Mouse (Mus musculus) megakaryocyte, adult 5-6 weeks (primary cell): ENCODE measurements around the gene Gmeb1. TPM values are rescaled to one million over a fixed set of nuclear protein-coding genes. Genes with fewer than 3 reads are reported as not detected.
A peak's percentile ranks its signal among the peaks of the same experiment; 100 is the strongest.

Experiments
- ATAC-seq: 2 replicates; pipeline ENCODE4 v1.8.0; 2016; ENCODE audit warnings: mild to moderate bottlenecking, inconsistent platforms; ENCODE audit not compliant: poor library complexity, severe bottlenecking
- total RNA-seq, 2 experiments: library from RNA; stranded (forward) in 1 of 2; stranded (reverse) in 1 of 2; fragments of 153-499, 151-499 nt in 1 of 2; fragments of 221-1000, 200-1000 nt in 1 of 2; gene quantifications; 2 replicates each; pipeline versions ENCODE4 v1.2.3 to v1.2.4; 2015 to 2017

Gene Gmeb1
- total RNA-seq, 2 experiments from 2014 or later: 17.9 to 29.5 TPM

DNA sequence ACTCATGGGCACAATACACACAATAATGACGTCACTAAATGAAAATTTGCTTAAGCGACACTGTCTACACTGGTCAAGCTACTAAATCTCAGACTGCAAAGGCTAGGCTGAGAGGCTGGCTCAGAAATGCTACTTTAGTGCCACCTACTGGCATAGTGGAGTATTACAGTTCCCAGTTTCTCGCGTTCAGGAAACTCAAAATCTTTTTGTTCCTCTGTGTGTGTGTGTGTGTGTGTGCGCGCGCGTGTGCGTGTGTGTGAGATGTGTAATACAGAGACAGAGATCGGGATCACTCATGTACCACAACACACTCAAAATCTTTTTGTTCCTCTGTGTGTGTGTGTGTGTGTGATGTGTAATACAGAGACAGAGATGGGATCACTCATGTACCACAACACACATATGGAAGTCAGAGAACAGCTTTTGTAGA, 82.8 kb downstream of the Gmeb1 start:
- peak; percentile 88 for ATAC-seq

DNA sequence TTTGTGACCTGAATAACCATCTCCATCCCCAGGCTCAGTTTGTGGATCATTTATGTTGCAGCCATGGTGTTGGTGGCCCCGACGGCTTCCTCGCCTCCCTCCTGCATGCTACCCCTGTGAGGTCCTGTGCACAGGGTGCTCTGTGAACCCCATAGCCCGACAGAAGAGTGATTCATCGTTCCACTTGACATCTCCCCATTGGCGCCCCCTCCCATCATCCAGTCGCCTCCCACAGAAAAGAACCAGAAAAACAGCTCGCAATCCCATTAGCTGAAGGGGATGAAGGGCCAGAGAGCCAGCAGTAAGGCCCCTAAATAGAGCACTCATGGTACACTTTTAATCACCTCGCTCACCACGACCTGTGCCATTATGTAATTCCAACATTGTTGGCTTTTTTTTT, 84.9 kb downstream of the Gmeb1 start:
- no peak for ATAC-seq

Other genes starting within 250 kb of the Gmeb1 start
- 0.16 TPM in 1 of 2 replicates, not detected in the other for gene Gm10300, start 186.9 kb downstream of the Gmeb1 start, total RNA-seq (2015)
- 0.33 and 0.37 TPM in 2 replicates for gene Gm10300, start 186.9 kb downstream of the Gmeb1 start, total RNA-seq (2017)
- 42.5 and 51.8 TPM in 2 replicates for gene Epb41, start 186.3 kb downstream of the Gmeb1 start, total RNA-seq (2015)
- 61.1 and 62.3 TPM in 2 replicates for gene Epb41, start 186.3 kb downstream of the Gmeb1 start, total RNA-seq (2017)
- not detected in 2 replicates for gene Oprd1, start 117.1 kb downstream of the Gmeb1 start, total RNA-seq (2015)
- not detected in 2 replicates for gene Oprd1, start 117.1 kb downstream of the Gmeb1 start, total RNA-seq (2017)
- gene Ythdf2, start 49.3 kb downstream of the Gmeb1 start, total RNA-seq (2015): 32.4 and 32.9 TPM in 2 replicates
- 35.0 and 42.0 TPM in 2 replicates for gene Ythdf2, start 49.3 kb downstream of the Gmeb1 start, total RNA-seq (2017)
- gene Taf12, start 12.8 kb upstream of the Gmeb1 start, total RNA-seq (2015): 40.8 and 41.2 TPM in 2 replicates
- 49.0 and 74.5 TPM in 2 replicates for gene Taf12, start 12.8 kb upstream of the Gmeb1 start, total RNA-seq (2017)
- gene Rab42, start 41.8 kb upstream of the Gmeb1 start, total RNA-seq (2015): not detected in 2 replicates
- gene Rab42, start 41.8 kb upstream of the Gmeb1 start, total RNA-seq (2017): not detected in 2 replicates
- gene Trnau1ap, start 67.9 kb upstream of the Gmeb1 start, total RNA-seq (2015): 25.3 and 32.6 TPM in 2 replicates
- 22.6 and 25.7 TPM in 2 replicates for gene Trnau1ap, start 67.9 kb upstream of the Gmeb1 start, total RNA-seq (2017)
- 14.0 TPM in 2 replicates for gene Rcc1, start 92.0 kb upstream of the Gmeb1 start, total RNA-seq (2015)
- 20.4 and 21.0 TPM in 2 replicates for gene Rcc1, start 92.0 kb upstream of the Gmeb1 start, total RNA-seq (2017)
- gene Phactr4, start 160.9 kb upstream of the Gmeb1 start, total RNA-seq (2015): 33.8 and 36.3 TPM in 2 replicates
- 6.6 and 13.2 TPM in 2 replicates for gene Phactr4, start 160.9 kb upstream of the Gmeb1 start, total RNA-seq (2017)
- 9.0 and 11.4 TPM in 2 replicates for gene Med18, start 202.3 kb upstream of the Gmeb1 start, total RNA-seq (2015)
- 7.7 and 12.5 TPM in 2 replicates for gene Med18, start 202.3 kb upstream of the Gmeb1 start, total RNA-seq (2017)
- gene Sesn2, start 248.9 kb upstream of the Gmeb1 start, total RNA-seq (2015): 7.4 TPM in 2 replicates
- 5.2 and 5.6 TPM in 2 replicates for gene Sesn2, start 248.9 kb upstream of the Gmeb1 start, total RNA-seq (2017)